Mouse (Mus musculus) inflammation-experienced regulatory T-cells, adult 6 months (primary cell): ENCODE measurements around the gene Stk39. TPM values are rescaled to one million over a fixed set of nuclear protein-coding genes. Genes with fewer than 3 reads are reported as not detected.

Experiments used
- ATAC-seq: one replicate; pipeline ENCODE4 v1.8.0; 2017
- polyA plus RNA-seq, 3 experiments: library from polyadenylated mRNA; unstranded; fragments of 100-300 nt; shearing (Covaris generic); gene quantifications; one replicate each; pipeline ENCODE4 v1.2.1; 2017

Gene Stk39
- polyA plus RNA-seq, 3 experiments from 2014 or later, result 18.2 to 26.0 (median 18.6) TPM

GRCm38 (mm10) chr2:68222227-68222873 lies 249.7 kb downstream of the Stk39 start:
- ATAC-seq, result no peak

DNA sequence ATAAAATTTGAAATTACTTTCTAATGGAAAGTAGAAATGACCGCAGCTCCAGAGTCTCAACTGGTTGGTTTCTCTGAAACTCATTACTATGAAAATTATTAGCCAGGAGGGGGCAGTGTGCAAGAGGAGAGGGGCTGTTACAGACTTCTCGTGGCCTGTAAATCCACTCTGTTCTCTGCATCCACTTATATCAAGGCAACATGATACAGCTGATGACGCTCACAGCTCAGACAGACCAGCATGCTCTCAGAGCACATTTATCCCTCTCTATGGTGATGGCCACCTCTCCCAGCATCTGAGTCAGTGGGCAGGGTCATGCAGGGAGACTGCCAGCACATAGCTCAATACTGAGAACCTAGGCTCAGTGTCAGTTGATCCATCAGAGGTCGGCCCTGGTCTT lies 250.8 kb downstream of the Stk39 start:
- peak; percentile 35 for ATAC-seq

GRCm38 (mm10) chr2:68219823-68220222 lies 252.2 kb downstream of the Stk39 start:
- ATAC-seq, result no peak

GRCm38 (mm10) chr2:68215176-68215575 lies 256.9 kb downstream of the Stk39 start:
- ATAC-seq, result no peak

GRCm38 (mm10) chr2:68214400-68214799 lies 257.7 kb downstream of the Stk39 start:
- no peak for ATAC-seq

DNA sequence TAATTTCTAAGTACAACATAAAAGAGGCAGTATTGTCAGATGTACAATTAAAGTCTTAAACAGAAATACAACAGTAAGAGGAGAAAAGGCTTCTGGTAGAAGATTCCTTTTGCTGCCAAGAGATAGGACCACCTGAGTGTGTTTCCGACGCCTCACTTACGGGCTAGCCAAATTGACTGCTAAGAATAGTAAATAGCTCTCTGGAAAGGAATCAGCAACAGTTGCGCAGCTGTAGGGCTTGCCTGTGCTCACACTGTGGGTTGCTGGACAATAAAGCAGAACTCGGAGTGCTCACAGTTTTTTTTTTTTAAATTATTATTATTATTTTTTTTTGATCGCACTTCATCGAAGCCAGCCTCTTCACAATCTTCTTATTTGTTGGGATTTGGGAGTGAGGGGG lies 260.6 kb downstream of the Stk39 start:
- ATAC-seq, result no peak

DNA sequence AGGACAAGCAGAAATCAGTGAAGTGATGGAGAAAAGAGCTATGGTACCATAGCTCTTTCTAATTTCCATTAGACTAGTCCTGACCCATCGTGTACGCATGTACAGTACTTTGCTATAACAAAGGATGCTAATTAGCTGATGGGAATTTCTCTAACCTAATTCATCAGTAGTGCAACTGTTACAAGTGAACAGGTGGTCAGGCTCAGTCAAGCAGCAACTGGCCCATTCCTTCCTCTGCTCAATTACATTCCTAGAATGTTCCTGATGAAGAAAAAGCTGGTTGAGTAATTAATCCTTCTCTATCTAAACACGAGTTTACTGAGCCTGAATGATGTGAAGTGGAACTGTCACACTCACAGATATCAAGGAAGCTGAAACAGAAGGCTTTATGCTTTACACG lies 275.8 kb downstream of the Stk39 start:
- ATAC-seq, result no peak

DNA sequence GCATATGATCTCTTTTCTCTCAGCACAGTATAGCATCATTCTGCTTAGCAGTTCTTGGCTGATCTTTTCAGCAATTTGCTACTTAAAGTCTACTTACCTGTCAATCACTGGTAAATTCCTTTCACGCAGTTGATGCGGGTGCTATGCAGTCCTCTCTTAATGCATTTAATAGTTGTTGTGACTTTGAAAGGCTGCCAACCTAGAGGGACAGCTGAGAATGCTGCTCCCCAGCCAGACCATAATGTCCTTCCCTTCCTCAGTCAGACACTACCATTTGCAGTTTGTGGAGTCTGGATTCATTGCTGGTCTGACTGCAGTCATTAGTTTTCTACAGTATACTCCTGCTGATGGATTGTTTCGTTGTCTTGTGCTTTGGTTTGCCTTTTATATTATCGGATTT lies 277.6 kb downstream of the Stk39 start:
- ATAC-seq, result no peak

DNA sequence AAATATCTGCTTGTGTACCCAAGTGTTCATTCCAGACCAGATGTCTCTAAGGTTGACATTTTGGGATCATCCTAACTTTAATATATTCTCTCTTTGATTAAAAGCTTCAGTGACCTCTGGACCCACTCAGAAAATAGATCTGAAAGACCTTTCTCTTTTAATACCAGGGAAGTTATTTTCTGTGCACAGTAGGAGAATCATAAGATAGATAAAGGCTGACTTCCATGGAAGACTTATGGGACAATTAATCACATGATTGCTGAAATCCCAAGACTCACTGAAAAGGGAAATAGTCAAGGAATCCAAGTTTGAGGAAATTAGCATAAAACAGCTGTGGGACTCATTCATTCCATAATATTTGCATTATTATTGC lies 278.6 kb downstream of the Stk39 start:
- no peak for ATAC-seq

DNA sequence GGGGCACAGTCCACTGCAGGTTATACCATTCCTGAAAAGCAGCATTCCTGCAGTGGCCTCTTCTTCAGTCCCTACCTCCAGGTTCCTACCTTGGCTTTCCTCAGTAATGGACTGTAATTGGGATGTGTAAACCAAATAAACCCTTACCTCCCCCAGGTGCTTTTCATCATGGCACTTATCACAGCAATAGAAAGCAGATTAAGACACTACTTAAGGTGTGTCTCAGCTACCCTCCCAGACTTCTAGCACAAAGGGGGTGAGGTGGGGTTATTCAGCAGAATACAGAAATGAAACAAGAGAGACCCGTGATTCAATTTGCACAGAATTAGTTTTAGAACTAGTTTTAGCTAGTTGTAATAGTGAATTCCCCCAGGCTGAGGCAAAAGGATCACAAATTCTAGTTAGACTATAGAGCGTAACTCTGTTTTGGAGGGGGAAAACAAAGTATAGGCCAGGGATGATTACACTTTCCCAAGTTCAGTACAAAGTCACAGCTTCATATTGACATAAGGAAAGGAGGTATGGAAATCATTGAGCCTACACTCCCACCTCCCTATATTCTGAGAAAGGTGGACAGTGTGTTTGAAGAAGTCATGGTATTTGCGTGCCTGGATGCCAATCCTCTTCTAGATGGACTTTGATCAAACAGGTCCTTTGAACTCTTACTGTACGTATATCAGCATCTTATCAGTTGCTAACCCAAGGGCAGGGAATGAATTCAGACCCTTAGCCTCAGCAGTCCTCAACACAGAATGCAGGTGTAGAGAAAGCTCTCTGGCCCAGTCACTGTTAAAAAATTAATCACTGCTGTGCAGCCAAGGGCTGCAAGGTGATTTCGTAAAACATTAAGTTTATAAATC lies 279.2 kb downstream of the Stk39 start:
- no peak for ATAC-seq

- no peak for ATAC-seq
These were observed 295.6 kb downstream of the Stk39 start for GRCm38 (mm10) chr2:68176425-68176824.

DNA sequence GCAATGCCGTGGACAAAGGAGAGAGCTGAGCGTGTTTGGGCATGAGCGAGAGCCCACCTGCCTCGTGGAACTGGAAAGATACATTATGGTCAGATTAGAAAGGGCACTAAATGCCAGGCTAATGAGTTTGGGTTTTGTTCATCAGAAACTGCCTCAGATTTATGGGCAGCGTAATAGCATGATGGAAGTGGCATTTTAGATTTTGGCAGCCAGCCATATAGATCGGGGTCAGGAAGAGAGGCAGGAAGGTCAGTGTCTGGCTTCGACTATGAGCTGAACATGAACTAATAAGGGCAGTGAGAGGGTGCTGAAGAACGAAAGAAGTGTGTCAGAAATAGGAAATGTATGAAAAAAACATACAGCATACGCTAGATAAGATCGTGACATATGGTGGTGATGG lies 300.8 kb downstream of the Stk39 start:
- no peak for ATAC-seq

DNA sequence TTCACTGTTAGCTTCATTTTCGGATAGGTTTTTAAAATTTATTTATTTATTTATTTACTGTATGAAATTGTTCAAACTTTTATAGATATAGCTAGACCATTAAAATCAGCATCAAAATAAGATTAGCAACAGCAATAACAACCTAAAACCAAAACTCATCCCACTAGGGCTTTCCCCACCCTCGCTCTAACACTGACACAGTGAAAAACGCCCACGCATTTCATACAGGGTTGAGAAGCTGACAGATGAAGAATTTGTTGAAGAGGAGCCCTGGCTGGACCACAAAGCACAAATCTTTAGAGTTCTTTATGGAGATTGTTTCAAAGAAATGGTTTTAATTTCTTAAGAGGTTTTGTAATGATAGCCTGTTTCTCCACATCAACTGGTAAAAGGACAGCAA lies 310.1 kb downstream of the Stk39 start:
- peak; percentile 70 for ATAC-seq

- no peak for ATAC-seq
These were observed 311.5 kb downstream of the Stk39 start for GRCm38 (mm10) chr2:68160566-68160965.

Other genes starting within 250 kb of the Stk39 start
- gene 4933409G03Rik, start 110.1 kb upstream of the Stk39 start, polyA plus RNA-seq, result not detected
- gene 4932414N04Rik, start 184.2 kb upstream of the Stk39 start, polyA plus RNA-seq, result not detected